Mouse (Mus musculus) heart, adult 2 months (tissue): ENCODE measurements at regions not wholly inside any gene's neighbourhood (a gene's known extent, or its start where the extent isn't known, plus 50 kb on each side); places are given as distances from the start of the nearest gene placed in this dataset.

Experiments used
- EP300 ChIP-seq: fragments of 200-500 bp; IDR thresholded peaks from 2 replicates; pipeline ENCODE4 v1.6.1; 2011; ENCODE audit warnings: low read depth, low read length, control low read depth; ENCODE audit not compliant: insufficient read depth
- POLR2A ChIP-seq: fragments of 200-500 bp; IDR thresholded peaks from 2 replicates; pipeline ENCODE4 v1.6.1; 2011; ENCODE audit warnings: mild to moderate bottlenecking, low read depth, low read length, control low read depth; ENCODE audit not compliant: insufficient read depth

DNA sequence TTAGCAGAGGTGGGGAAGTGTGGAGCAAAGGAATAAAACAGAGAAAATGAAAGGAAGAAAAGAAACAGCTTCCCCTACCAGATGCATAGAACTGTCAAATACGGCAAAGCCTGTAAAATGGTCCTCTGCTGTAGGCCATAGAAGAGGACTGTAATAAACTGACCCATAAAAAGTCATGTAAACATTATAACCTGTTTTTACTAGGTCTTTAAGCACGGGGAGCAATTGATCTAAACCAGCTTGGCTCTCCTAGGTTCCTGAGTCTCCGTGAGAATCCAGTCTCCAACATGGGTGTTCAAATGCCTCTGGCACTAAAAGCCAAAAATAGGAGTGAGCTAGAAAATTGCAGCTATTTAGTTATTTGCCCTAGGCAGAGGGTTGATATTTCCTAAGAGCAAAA is 557.5 kb downstream of the Efnb2 start:
- TF ChIP-seq POLR2A = no peak
- no peak for TF ChIP-seq EP300
